Mouse (Mus musculus) heart, postnatal 4 days (tissue): Measurements from ENCODE around the gene Has3. TPM values are rescaled to one million over a fixed set of nuclear protein-coding genes. Genes with fewer than 3 reads are reported as not detected.
"Not testable (repeated sequence)": the region's sequence is repeated elsewhere in the genome, so short reads cannot be mapped to it uniquely, and the experiment has no call there.

Source experiments
- DNase-seq: peaks from one replicate; pipeline ENCODE4 v3.0.0; 2021
- total RNA-seq, 2 experiments: library from RNA; stranded (reverse); gene quantifications; 2 replicates each; pipeline ENCODE4 v1.2.3; 2021

Gene Has3
- total RNA-seq: 1 to 10 TPM; 1.3 to 2.4 TPM

DNA sequence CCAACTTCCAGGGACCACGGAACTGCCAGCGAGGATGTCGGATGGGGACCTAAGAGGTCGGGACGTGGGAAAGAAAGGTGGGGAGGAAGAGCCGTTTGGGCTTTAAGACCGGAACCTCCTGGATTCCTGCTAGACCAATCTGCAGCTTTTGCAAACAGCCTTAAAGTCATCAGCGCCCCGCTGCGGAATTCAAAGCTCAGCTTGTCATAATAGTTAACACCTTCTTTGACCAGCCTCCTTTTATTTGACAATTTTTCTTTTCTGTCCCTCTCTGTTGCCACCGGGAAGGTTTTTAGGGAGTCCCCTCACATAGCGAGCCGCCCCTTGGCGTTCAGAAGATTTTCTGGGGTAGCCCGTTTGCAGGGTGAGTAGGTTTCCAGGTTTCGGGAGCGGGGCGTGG lies at the start of gene Has3:
Gene Has3, plus strand, starts transcription at position 192 of the 400 bp plus-strand sequence.
- peak; percentile 41 for DNase-seq

DNA sequence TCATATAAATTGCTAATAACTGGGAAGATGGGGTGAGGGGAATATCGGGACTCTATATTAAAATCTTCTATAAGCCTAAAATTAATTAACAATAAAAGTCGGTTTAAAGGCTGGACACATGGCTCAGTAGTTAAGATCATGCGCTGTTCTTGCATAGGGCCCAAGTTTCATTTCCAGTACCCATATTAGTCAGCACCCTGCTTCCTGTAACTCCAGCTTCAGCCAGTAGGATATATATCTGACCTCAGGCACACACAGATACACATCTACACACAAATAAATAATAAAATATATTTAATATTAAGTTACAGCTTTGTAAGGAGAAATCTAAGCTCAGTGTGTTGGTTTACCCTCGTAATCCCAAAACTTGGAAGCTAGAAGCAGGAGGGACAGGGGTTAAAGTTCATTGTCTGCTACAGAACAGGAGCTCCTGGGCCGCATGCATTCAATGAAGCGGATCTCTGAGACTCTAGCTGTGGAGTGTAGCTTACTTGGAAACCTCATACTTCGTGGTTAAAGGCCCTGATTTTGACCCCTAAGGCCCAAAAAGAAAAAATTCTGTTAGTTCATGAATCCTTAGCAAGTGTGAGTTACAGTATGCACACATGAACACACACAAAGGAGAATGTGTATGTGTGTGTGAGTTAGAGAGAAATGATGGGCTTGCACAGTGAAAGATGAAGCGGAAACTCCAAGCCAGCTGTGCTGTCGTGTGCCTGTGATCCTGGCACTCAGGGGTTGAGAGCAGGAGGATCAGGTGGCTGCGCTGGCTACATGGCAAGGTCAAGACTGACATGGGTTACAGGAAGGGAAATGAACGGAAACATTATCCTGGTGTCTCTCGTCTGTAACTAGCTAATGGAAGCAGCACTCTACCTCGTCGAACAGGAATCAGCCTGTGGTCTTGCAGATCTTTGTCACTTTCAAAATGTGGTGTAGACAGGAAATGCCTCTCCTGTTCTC lies 49.2 kb upstream of the Has3 start:
- no peak for DNase-seq

DNA sequence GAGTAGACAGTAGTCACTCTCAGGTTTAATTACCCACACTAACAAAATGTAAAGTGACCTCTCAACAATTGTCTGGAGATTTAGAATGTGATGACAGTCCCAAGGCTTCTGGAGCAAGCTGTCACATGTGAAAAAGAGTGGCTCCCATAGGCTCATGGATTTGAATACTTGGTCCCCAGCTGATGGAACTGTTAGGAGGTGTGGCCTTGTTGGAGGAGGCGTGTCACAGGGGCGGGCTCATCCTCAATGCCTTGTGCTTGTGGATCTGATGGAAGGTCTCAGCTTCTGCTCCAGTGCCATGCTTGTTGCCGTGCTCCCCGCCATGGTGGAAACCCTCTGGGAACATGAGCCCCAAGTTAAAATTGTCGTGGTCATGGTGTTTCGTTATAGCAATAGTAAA lies 41.1 kb upstream of the Has3 start:
- no peak for DNase-seq

DNA sequence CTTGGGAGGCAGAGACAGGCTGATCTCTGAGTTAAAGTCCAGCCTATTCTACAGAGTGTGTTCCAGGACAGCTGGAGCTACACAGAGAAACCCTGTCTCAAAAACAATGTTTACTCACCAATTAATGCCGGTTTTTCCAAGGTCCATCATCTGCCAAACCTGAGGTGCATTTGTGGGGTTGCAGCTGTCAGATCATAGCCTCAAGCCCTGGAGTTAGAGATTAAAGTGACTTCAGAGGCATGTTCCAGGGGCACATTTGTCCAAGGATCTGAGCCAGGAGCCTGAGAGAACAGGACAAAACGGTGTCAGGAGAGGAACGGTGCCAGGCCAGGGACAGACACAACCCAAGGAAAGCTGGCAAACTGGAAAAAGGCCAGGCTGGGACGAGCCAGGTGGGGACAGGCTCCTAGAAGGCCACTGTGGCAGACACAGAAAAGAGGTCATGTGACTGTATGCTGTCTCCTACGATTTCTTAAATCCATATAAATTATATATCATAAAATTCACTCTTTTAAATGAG lies 40.5 kb upstream of the Has3 start:
- peak; percentile 44 for DNase-seq

DNA sequence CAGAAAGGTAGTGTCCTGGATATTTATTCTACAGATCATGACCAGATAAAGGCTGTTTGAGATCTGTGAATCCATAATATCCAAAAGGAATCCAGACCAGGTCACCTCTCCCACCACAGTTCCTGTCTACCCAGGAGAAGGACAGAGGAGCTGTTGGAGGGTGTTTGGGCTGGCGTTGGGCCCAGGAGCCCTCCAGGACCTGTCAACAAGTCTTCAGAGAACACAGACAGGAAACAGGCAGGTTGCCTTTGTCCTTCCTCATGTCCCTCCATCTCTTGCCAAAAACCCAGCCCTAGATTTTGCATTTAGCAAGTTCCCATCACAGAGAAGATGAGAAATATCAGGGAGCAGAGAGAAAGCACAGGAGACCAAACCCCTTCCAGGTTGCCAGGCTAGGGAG lies 35.1 kb upstream of the Has3 start:
- DNase-seq: peak; percentile 87

DNA sequence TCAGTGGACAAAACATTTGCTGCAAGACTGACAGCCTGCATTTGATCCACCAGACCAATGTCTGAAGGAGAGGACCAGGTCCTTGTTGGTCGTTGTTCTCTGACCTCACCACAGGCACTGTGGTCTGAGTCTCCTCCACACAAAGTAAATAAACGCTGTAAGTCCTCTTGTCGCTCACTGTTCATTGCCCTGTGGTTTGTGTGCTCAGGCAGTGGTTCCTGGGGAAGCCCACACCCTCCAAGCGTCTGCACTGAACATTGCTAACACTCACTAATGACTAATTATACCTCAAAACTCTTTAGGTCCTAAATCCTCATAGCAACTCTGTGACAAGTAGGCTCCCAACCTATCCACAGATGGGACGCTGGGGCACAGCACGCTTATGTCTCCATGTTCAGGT lies 33.5 kb upstream of the Has3 start:
- no peak for DNase-seq

DNA sequence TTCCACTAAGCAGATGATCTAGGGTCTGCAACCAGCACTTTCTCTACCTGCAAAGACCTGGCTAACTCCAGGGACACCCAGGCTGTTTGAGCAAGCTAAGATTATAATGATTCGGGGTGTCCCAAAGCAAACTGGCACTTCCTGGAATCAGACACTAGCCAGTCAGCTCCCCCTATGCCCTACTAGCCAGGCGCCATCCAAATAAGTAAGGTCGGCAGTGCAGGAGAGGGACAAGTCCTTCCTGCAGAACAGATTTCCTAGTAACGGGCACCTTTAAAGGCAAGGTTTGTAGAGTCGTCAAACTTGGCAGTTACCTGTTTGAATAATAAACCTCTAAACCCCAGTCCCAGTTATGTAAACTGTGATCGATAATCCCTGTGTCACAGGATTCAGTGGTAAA lies 31.2 kb upstream of the Has3 start:
- DNase-seq: no peak

DNA sequence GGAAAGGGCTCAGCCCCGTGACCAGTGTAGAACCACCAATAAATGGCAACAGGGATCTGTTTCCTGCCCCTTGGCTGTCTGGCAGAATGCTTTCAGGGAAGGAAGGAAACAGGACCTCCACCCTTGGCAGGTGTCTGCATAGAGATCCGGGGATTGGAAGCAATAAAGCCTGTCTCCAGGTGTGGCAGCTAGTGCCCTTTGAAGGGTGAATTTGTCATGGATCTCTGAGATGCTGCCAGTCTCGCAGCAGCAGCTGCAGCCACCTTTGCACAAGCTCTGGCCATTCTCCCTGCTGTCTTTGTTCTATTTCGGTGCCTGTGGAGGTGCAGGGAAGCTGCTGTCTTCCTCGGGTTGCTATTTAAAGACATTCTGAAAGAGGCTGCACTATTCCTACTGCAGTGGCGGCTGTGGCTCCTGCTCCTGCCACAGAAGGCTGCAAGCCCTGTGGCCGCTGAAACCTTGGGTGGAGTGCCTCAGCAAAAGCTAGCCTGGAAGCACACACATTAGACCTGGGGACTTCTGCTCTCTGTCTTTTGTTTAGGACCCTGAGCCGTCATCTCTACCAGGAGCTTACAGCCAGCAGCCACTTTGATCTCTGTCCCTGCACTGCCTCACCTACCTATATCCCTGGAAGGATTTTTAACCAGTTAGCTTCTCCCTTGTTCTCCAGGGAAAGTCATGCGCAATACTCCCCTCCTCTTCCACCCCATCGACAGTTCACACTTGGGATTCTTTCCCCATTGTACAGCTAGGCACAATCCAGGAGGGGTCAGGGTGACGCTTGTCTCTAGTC lies 30.6 kb upstream of the Has3 start:
- DNase-seq: peak; percentile 31

DNA sequence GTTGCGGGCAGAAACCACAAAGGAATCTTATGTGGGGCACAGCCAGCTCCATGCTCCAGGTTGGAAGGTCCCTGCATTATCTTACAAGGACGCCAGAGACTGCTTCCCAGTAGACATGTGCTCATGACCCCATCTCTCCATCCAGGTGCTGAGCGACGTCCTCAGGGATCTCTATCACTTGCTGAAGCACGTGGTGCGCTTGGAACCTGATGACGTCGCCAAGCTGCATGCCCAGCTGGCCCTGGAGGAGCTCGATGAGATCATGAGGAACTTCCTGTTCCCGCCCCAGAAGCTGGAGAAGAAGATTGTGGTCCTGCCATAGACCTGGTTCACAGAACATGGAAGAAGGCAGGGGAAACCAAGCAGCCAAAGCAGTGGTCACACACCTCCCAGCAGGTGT lies 20.0 kb upstream of the Has3 start:
- peak; percentile 21 for DNase-seq

DNA sequence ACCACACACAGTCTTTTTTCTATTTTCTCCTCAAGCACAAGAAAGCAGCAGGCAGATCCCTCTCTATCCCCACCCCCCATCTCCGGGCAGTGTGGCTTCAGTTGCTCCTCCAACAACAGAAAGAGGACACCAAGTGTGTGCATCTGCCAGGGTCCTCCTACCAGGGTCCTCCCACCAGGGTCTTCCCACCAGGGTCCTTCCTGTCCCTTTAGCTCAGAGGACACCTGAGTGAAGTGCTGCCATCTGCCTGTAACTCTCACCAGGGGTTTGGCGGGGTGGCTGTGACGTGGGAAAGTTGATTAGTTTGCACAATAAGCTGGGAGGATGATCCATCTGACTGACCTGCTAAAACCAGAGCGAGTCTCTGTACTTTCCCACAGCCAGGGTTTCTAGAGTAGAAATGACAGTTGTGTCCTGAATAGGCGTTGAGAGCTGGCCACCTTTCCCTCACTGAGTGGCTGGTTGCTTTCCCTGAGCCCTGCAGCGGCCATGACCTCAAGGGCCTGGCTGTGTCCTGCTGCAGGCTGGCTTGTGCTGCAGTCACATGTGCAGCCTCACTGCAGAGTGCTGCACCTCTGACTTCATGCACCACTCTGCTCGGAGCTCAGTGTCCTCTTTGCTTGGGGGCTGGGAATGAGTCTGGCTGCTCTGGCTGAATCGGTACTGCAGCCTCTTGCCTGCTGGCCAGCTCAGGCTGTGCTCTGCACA lies 15.4 kb upstream of the Has3 start:
- no peak for DNase-seq

DNA sequence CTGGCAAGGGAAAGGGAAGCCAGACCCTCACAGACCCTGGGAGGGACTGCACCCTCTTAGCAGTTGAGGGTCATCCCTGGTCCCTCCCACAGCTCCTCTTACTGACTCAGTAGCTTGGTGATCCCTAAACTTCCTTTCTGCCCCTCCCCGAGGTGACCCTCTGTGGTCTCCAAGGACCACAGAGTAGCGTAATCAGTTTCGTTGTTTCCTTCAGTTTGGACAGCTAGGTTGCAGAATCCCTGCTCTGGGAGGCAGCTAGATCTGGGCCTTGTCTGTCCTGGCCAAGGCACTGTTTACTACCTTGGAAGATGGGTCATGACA lies 14.8 kb upstream of the Has3 start:
- DNase-seq: no peak

DNA sequence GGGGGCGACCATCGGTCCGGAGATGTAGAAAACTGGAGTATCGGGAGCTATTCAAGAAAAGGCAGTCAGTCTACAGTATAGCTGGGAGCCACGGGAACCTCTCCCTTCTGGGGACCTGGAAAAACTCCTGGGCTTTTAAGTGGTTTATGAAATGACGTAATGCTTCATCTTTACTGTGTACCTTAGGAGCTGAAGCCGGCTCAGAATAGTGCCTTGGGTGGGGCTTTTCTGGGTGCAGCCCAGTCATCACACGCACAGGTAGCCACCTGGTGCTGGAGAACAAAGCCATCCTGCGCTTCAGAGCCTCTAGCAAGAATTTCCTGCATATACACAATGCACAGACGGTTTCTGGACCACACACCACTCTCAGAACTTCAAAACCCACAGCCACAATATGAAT lies 7.2 kb upstream of the Has3 start:
- DNase-seq: no peak

DNA sequence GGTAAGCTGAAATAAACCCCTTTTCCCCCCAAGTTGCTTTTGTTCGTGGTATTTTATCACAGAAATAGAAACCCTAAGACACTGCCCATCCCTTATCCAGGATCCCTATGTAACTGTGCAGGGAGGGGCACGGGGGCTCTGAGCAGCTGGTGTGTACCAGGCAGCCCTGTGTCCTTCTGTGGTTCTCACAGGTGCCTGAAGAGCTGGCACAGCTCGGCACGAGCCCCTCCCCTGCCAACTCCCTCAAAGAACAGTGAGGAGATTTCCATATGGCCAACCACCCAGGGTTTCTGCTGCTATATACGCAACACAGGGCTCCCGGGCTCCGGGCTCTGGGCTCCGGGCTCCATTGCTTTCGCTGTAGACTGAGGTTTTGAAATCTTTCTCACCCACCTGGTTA lies 4.7 kb upstream of the Has3 start:
- DNase-seq: no peak

DNA sequence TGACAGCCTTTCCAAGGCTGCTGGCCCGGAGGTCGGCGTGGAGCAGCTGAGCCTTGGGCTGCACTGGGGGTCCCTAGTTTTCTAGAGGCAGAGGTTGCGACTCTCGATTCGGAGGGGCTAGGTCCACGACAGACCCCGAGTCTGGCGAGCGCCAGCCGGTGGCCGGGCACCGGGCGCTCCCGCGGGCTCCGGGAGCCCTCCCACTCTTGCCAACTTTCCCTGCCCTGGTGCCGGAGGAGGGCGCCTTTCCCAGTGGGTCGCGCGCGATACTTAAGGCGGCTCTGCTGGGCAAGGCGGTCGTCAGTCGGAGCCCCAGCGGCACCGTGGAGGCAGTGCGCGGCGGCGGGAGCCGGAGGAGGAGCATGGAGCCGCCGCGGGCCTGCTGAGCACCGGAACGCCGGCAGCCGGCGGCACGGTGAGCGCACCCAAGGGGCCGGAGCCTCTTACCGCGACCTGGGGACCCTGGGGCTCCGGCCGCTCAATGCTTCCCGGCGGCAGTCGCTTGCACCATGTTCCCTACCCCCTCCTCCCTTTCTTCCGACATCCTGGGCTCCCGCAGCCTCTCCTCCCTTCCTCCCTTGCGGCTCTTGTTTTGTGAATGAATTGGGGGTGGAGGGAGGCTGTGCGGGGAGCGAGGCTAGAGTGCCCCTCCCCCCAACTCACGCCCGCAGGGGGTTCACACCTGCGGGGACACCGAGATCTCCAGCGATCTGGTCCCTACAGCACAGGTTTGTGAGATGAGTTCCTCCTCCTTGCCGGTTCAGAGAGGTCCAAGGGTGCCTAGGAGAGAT lies 690 bp downstream of the Has3 start:
- peak; percentile 74 for DNase-seq

DNA sequence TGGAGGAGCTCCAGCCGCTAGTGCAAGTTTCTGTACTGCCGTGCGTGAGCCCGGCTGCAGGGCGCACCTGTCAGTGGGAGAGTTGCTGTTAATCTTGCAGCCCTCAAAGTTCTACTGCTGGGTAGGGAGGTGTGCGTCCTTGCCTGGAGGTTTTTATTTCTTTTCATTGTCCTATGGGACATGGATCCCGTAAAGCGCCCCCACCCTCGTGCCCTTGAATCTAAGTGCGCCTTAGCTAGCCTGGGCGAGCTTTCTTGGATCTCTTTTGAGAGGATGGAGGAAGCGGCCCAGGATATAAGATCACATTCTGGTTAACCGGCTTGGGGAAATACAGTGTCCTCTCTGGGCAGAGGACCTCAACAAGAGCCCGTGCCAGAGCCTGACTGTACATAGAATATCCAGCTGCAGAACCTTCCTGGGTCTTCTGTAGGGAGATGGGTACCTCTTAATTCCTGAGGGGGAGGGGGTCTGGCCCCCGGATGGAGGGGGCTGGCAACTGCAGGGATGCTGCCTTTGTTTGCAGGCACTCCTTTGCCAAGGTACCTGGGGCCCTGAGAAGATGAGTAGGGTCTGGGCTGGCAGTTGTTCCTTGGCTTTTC lies 1.4 kb downstream of the Has3 start:
- no peak for DNase-seq

DNA sequence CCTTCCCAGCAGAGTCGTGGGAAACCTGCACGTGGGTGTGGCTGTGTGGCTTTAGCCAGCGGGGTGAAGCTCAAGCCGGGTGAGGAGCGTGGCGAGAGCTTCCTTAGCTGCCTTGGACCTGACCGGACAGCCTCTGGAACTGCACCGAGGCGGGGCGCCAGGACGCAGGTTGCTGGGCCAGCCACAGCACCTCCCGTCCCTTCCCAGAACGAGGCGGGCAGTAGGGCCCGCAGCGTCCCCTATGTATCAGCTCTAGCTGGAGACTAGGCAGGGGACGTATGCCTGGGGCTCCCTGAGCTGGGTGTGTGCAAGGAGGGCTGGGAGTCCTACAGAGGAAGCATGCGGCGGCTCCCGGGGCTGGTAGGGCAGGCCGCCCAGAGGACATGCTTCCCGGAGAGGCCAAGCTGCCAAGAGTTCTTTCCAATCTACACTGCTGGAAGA lies 1.9 kb downstream of the Has3 start:
- peak; percentile 76 for DNase-seq

DNA sequence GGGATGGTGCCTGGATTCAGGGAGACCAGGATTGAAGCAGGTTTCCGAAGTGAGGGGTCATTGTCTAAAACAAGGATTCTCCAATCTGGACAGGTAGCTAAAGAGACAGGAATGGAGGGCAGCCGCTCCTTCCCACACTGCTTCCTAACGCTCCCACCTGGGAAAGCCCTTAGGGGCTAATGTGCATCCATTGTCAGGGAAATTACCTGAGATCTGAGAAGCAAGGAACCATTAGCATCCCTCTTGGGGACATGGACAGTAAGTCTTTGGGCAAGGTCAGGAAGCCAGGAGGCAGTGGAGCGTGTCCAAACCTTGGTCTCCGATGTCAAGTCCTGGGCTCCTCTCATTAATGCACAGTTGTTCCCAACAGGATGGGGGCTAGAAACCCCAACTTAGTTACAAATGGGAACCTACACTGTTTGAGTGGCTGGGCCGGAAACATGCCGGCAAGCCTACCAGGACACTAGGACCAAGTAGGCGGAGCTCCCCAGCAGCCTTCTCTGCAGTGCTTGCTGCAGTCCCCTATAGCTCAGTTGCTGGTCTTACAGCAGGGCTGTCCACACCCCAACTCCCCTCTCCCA lies 2.5 kb downstream of the Has3 start:
- no peak for DNase-seq

DNA sequence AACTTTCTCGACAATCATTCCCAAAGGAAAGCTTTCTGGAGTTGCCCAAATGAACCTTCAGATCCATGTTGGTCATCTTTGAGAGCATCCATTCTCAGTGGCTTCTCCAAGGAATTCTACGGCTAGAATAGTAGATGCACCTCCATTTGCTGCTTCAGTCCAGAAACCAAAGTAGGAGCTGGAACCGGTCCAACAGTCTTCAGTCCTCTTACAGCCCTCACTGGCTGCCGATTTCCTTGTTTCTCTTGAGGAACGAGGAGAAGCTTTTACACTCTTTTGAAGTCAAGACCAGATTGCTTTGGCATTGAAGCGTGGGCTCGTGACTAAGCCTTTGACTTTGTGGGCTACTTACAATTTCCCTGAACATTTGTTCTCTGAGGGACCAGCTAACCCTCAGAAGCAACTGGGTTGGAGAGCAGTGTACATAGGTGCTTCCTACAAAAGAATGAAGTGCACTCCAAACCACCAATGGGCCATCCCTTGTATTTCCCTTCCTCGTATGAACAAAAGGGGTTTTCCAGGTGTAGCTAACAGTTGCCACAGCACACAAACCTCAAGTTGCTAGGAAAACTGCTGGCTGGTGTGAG lies 10.2 kb downstream of the Has3 start:
- DNase-seq: no peak

DNA sequence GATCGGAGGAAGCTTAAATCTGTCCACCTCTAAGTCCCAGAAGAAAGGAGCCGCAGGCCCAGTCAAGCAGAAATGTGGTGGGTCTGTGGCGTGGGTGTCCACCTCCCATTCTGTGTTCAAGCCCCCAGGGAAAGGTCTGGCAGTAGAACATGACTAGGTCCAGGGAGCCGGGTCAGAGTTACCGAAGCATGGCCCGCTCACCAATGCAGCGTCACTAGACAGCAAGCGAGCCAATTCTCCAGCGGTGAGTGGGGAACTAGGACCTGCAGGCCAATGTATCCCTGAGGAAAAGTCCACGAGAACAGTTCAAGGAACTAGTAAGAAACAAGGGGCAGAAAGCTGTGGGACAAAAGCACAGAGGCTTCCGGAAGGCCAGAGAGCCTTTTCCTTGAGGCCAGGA lies 14.1 kb downstream of the Has3 start:
- not testable (repeated sequence) for DNase-seq

DNA sequence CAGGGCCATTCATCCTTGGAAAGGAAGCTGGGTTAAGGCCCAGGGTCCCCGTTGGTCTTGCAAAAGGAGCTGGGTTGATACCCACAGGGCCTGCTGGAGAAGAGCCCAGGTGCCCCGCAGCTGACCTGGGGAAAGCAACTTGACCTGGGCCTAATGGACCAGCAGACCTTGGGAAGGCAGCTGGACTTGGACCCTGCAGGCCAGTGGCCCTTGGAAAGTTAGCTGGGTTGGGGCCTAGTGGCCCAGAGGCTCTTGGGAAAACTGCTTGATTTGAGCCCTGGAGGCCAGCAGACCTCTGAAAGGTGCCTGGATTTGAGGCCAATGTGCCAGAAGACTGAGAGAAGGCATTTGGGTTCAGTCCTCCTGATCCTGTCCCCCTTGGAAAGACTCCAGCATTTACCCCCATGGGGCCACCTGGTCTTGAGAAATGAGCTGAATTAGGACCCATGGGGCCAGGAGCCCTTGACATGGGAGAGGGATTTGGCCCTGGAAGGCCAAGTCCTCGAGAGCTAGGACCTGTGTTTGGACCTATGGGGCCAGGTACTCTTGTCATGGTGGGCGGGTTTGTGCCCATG lies 14.9 kb downstream of the Has3 start:
- DNase-seq: not testable (repeated sequence)
